Mouse (Mus musculus) right cerebral cortex, postnatal 14 days (tissue): ENCODE results near the gene Gm4131.

Experiments used
- DNase-seq: peaks from one replicate; pipeline ENCODE4 v3.0.0; 2022

Gene Gm4131

DNA sequence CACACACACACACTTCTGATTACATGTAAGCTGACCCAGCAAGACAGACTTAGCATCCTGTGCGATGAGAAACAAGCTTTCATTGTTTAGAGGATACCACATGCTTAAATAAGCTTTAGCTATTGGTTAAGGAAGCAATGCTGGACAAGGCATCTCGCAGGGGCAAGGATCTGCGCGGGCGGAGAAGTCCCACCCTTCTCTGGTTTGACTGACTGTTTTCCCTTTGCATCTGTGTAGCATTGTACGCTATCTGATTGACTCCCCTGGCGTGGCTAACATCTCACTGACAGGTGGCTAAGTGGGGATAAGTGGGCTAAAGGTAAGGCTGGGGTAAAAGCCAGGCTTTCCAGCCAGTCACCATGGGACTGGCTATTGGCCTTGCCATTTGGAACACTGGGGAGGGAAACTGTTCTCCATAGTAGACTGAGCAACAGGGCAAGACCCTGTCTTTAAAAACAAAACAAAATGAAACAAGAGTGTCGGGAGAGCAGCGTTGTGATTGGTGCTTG, 110.4 kb downstream of the Gm4131 start, which contains the start of gene Gucy1b2:
Gene Gucy1b2 (minus strand): TSS at position 51 of the 509 bp plus-strand sequence.
- DNase-seq = no peak

DNA sequence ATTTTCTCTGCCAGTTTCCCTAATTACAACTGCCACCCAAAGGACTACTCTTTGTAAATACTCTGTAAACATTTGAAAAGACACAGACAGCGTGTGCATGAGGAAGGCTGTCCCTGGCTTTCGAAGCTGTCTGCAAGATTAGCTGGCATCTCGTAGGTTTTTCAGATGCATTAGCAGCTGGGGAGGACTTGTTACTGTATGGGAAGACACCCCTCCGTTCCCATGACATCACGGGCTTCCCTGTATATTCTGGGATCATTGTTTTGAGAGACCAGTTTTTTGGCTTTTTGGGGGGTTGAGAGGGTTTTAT, 111.2 kb downstream of the Gm4131 start:
- no peak for DNase-seq

GRCm38 (mm10) chr14:62454760-62455569, 111.8 kb downstream of the Gm4131 start:
- no peak for DNase-seq

GRCm38 (mm10) chr14:62454136-62454535, 112.6 kb downstream of the Gm4131 start:
- no peak for DNase-seq

DNA sequence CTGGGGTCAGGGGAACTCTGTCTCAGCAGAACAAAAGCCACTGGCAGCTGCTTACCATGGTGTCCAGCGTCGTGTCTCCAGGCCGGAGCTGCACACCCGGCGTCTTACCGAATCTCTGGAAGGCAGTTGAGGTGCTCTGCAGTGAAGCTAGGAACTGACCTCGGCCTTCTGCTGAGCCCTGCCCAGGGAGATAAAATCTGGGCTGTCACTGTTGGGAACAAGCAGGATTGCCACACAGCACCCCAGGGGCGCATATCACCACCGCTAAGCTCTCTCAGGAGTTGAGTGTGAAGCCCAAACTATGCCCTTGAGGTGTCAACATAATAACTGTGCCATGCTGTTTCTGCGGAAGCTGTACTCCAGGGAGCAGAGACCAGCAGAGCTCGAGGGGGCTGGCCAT, 113.4 kb downstream of the Gm4131 start:
- no peak for DNase-seq

DNA sequence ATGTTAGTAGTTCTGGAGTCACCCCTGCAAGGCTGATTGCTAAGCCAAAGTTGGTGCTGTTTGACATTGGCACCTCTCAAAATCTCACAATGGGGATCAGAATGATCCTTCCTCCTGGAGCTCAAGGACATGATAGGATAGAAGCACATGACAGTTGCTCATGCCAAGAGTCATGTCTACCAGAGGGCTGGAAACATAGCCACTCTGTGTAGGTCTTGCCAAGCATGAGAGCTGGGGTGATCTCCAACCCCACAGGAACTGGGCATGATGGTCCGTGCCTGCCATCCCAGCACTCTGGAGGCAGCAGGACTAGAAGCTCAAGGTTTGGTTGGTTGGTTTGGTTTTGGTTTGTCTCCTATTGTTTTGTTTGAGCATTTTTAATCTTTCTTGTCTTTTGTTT, 116.0 kb downstream of the Gm4131 start:
- no peak for DNase-seq

DNA sequence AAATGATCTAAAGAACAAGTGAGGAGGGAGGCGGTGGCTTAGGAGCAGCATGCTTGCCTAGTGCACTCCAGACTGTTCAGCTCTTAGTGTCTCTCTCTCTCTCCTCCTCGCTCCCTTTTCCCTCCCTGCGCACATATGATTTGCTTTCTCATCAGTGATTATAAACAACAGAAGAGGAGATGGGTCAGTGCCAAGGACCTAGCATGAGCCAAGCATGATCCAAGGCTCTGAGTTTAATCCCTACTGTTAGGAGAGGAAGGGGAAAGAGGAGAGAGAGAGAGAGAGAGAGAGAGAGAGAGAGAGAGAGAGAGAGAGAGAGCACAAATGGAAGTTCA, 119.5 kb downstream of the Gm4131 start:
- no peak for DNase-seq

- no peak for DNase-seq
Measured at GRCm38 (mm10) chr14:62446385-62447213, 120.1 kb downstream of the Gm4131 start.

- no peak for DNase-seq
Measured at GRCm38 (mm10) chr14:62443840-62444430, 122.8 kb downstream of the Gm4131 start.

DNA sequence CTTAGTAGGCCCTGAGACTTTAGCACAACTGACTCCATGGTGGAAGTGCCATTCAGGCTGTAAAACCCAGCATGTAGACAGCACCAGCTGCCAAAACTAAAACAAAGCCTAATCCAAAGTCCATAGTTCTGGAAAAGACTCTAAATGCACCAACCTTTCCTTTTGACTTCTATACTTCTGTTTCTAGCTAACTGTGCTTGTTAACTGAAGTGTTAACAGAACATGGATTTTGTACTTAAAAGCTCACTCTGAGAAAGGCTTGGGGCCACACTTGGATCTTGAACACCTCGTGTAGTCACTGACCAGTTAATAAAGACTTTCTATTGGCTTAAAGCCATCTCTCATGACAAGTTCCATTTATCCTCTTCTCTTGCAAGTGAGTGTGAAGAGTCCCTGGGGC, 123.8 kb downstream of the Gm4131 start:
- DNase-seq = no peak

GRCm38 (mm10) chr14:62440036-62440435, 126.7 kb downstream of the Gm4131 start:
- DNase-seq = no peak

DNA sequence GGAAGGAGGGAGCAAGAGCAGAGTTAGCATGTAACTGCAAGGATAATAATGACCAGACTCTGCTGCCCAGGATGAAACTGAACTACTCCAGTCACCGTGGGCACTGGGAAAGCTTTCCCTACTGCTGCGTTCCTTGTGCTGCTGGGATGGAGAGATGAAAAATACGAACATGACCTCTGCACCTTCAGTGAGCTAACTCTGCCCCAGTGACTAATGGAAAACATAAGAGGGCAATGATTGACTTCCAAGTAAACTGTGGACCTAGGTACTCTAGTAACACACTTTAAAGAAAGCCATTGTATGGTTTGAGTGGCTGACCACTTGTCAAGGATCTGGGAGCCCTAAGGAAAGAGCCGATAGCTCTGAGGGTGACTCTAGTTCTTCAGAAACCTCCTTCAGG, 128.5 kb downstream of the Gm4131 start:
- DNase-seq = no peak

DNA sequence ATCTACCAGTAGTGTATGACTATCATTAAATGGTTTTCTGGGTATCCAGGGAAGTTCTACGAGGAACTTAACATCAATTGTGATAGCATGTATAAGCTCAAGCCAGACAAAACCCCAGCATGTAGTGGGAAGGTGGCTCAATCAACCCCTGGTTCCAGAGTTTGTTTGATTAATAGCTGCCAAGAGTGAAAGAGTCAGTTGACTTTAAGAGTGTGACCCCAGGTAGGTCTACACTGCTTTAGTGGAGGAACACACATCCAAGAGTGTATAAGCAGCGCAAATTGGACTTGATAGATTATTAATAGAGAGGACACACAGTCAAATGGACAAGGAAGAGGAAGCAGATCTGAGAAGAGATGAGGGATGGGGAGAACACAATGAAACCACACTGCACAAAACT, 128.9 kb downstream of the Gm4131 start:
- DNase-seq = no peak

GRCm38 (mm10) chr14:62425277-62425691, 141.4 kb downstream of the Gm4131 start:
- no peak for DNase-seq

DNA sequence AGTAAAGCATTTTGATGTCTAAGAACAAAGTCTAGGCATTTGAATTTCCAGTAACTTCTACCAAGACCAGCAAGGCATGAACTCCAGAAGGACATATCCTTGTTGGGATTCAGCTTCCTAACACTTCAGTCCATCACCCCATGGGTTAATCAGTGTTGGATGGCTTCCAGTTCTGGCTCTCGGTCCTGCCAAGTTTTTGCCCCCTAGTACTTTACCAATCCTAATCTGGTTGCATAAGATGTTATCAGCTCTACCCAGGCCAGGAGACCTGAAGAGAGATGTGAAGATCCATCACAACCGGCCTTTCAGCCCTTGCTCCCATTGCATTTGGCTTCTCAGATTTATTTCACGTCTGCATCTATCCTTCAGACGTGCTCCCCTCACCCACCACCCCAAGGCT, 144.5 kb downstream of the Gm4131 start:
- no peak for DNase-seq

GRCm38 (mm10) chr14:62417501-62417900, 149.2 kb downstream of the Gm4131 start:
- DNase-seq = no peak

GRCm38 (mm10) chr14:62416742-62417134, 150.0 kb downstream of the Gm4131 start:
- DNase-seq = peak; percentile 12

- peak; percentile 12 for DNase-seq
Measured at GRCm38 (mm10) chr14:62416007-62416741, 150.5 kb downstream of the Gm4131 start.
